Mouse (Mus musculus): ENCODE results near the gene B230217C12Rik.
"Not testable (repeated sequence)": the region's sequence is repeated elsewhere in the genome, so short reads cannot be mapped to it uniquely, and the experiment has no call there.

B230217C12Rik gene

GRCm38 (mm10) chr11:97850367-97850766 lies 9.8 kb downstream of the B230217C12Rik start:
- no peak for DNase-seq (ENCODE audit: low read depth, low spot score)
- H3K27me3 ChIP-seq (ENCODE audit: control insufficient read depth, insufficient read depth, low read length, poor library complexity, severe bottlenecking) = no peaks in the 10 kb centered on the region
- H3K36me3 ChIP-seq (ENCODE audit: control insufficient read depth, insufficient read depth, low read length, poor library complexity, severe bottlenecking) = no peaks in the 10 kb centered on the region

GRCm38 (mm10) chr11:97851601-97852000 lies 11.0 kb downstream of the B230217C12Rik start:
- no peaks in the 10 kb centered on the region for H3K36me3 ChIP-seq (ENCODE audit: control insufficient read depth, insufficient read depth, low read length, poor library complexity, severe bottlenecking)
- no peaks in the 10 kb centered on the region for H3K27me3 ChIP-seq (ENCODE audit: control insufficient read depth, insufficient read depth, low read length, poor library complexity, severe bottlenecking)
- no peak for DNase-seq (ENCODE audit: low read depth, low spot score)

- no peak for DNase-seq (ENCODE audit: low read depth, low spot score)
- H3K36me3 ChIP-seq (ENCODE audit: control insufficient read depth, insufficient read depth, low read length, poor library complexity, severe bottlenecking) = no peaks in the 10 kb centered on the region
- no peaks in the 10 kb centered on the region for H3K27me3 ChIP-seq (ENCODE audit: control insufficient read depth, insufficient read depth, low read length, poor library complexity, severe bottlenecking)
Measured at GRCm38 (mm10) chr11:97855473-97855872, 14.9 kb downstream of the B230217C12Rik start.

GRCm38 (mm10) chr11:97862148-97862547 lies 21.6 kb downstream of the B230217C12Rik start:
- no peak for DNase-seq (ENCODE audit: low read depth, low spot score)
- Histone ChIP-seq H3K36me3 (ENCODE audit: control insufficient read depth, insufficient read depth, low read length, poor library complexity, severe bottlenecking) (no peaks in the 10 kb centered on the region), H3K27me3 (ENCODE audit: control insufficient read depth, insufficient read depth, low read length, poor library complexity, severe bottlenecking) (no peaks in the 10 kb centered on the region)

- H3K27me3 ChIP-seq (ENCODE audit: control insufficient read depth, insufficient read depth, low read length, poor library complexity, severe bottlenecking) = no peaks in the 10 kb centered on the region
- no peak for DNase-seq (ENCODE audit: low read depth, low spot score)
- H3K36me3 ChIP-seq (ENCODE audit: control insufficient read depth, insufficient read depth, low read length, poor library complexity, severe bottlenecking) = no peaks in the 10 kb centered on the region
Measured at GRCm38 (mm10) chr11:97865421-97865820, 24.8 kb downstream of the B230217C12Rik start.

- no peak for DNase-seq (ENCODE audit: low read depth, low spot score)
Measured at GRCm38 (mm10) chr11:97866091-97866888, 25.7 kb downstream of the B230217C12Rik start.

GRCm38 (mm10) chr11:97867591-97867990 lies 27.0 kb downstream of the B230217C12Rik start:
- DNase-seq (ENCODE audit: low read depth, low spot score) = no peak
- Histone ChIP-seq H3K36me3 (ENCODE audit: control insufficient read depth, insufficient read depth, low read length, poor library complexity, severe bottlenecking) (no peaks in the 10 kb centered on the region), H3K27me3 (ENCODE audit: control insufficient read depth, insufficient read depth, low read length, poor library complexity, severe bottlenecking) (no peaks in the 10 kb centered on the region)

More at GRCm38 (mm10) chr11:97866091-97866888, 25.7 kb downstream of the B230217C12Rik start:
- Histone ChIP-seq H3K27me3 (ENCODE audit: control insufficient read depth, insufficient read depth, low read length, poor library complexity, severe bottlenecking) (no peaks in the 10 kb centered on the region), H3K36me3 (ENCODE audit: control insufficient read depth, insufficient read depth, low read length, poor library complexity, severe bottlenecking) (no peaks in the 10 kb centered on the region)

- DNase-seq (ENCODE audit: low read depth, low spot score); H3K27me3 ChIP-seq (ENCODE audit: control insufficient read depth, insufficient read depth, low read length, poor library complexity, severe bottlenecking); H3K36me3 ChIP-seq (ENCODE audit: control insufficient read depth, insufficient read depth, low read length, poor library complexity, severe bottlenecking): not testable (repeated sequence)
Measured at GRCm38 (mm10) chr11:97872378-97872777, 31.8 kb downstream of the B230217C12Rik start.

GRCm38 (mm10) chr11:97874396-97874795 lies 33.8 kb downstream of the B230217C12Rik start:
- no peak for DNase-seq (ENCODE audit: low read depth, low spot score)
- H3K36me3 ChIP-seq (ENCODE audit: control insufficient read depth, insufficient read depth, low read length, poor library complexity, severe bottlenecking) = no peaks in the 10 kb centered on the region
- H3K27me3 ChIP-seq (ENCODE audit: control insufficient read depth, insufficient read depth, low read length, poor library complexity, severe bottlenecking) = no peaks in the 10 kb centered on the region

- DNase-seq (ENCODE audit: low read depth, low spot score) = no peak
- no peaks in the 10 kb centered on the region for H3K36me3 ChIP-seq (ENCODE audit: control insufficient read depth, insufficient read depth, low read length, poor library complexity, severe bottlenecking)
- no peaks in the 10 kb centered on the region for H3K27me3 ChIP-seq (ENCODE audit: control insufficient read depth, insufficient read depth, low read length, poor library complexity, severe bottlenecking)
Measured at GRCm38 (mm10) chr11:97877341-97877740, 36.8 kb downstream of the B230217C12Rik start.

- H3K27me3 ChIP-seq (ENCODE audit: control insufficient read depth, insufficient read depth, low read length, poor library complexity, severe bottlenecking) = no peaks in the 10 kb centered on the region
- H3K36me3 ChIP-seq (ENCODE audit: control insufficient read depth, insufficient read depth, low read length, poor library complexity, severe bottlenecking) = no peaks in the 10 kb centered on the region
- no peak for DNase-seq (ENCODE audit: low read depth, low spot score)
Measured at GRCm38 (mm10) chr11:97880362-97880761, 39.8 kb downstream of the B230217C12Rik start.

GRCm38 (mm10) chr11:97883542-97883917 lies 43.0 kb downstream of the B230217C12Rik start:
- H3K27me3 ChIP-seq (ENCODE audit: control insufficient read depth, insufficient read depth, low read length, poor library complexity, severe bottlenecking) = no peaks in the 10 kb centered on the region
- peak; percentile 92 for DNase-seq (ENCODE audit: low read depth, low spot score)
- H3K36me3 ChIP-seq (ENCODE audit: control insufficient read depth, insufficient read depth, low read length, poor library complexity, severe bottlenecking) = no peaks in the 10 kb centered on the region

- no peaks in the 10 kb centered on the region for H3K36me3 ChIP-seq (ENCODE audit: control insufficient read depth, insufficient read depth, low read length, poor library complexity, severe bottlenecking)
- no peaks in the 10 kb centered on the region for H3K27me3 ChIP-seq (ENCODE audit: control insufficient read depth, insufficient read depth, low read length, poor library complexity, severe bottlenecking)
- peak; percentile 98 for DNase-seq (ENCODE audit: low read depth, low spot score)
Measured at GRCm38 (mm10) chr11:97883918-97884600, 43.5 kb downstream of the B230217C12Rik start, which contains the start of gene Fbxo47. Gene Fbxo47, minus strand, starts transcription at chr11:97884154.

- Histone ChIP-seq H3K27me3 (ENCODE audit: control insufficient read depth, insufficient read depth, low read length, poor library complexity, severe bottlenecking) (no peaks in the 10 kb centered on the region), H3K36me3 (ENCODE audit: control insufficient read depth, insufficient read depth, low read length, poor library complexity, severe bottlenecking) (no peaks in the 10 kb centered on the region)
- DNase-seq (ENCODE audit: low read depth, low spot score) = no peak
Measured at GRCm38 (mm10) chr11:97884601-97885185, 44.1 kb downstream of the B230217C12Rik start.
